Mouse (Mus musculus): ENCODE results near the gene Parvb.
A peak's percentile ranks its signal among the peaks of the same experiment; 100 is the strongest.
"Not testable (repeated sequence)": the region's sequence is repeated elsewhere in the genome, so short reads cannot be mapped to it uniquely, and the experiment has no call there.

The Parvb gene

GRCm38 (mm10) chr15:84258602-84259355 lies 26.9 kb downstream of the Parvb start:
- no peak for DNase-seq

- DNase-seq = peak; percentile 75
Measured at GRCm38 (mm10) chr15:84260123-84260822, 28.4 kb downstream of the Parvb start.

DNA sequence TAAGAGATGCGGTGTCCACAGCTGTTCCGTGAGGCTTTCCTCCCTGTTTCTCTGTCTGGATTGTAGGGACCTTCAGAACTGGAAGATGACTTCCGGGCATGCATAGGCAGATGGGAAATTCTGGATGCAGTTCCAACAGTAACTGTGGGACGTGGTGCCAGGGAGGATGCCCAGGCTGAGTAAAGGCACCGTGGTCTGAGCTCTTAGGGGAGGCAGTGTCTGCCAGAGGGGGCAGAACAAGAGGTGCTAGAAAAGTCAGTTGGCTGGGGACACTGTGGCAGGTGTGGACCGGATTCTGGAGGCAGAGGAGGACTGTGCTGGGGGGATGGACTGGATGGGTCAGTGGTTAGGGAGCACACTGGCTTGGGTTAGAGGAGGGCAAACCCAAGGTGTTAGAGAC lies 30.8 kb downstream of the Parvb start:
- DNase-seq = no peak

- no peak for DNase-seq
Measured at GRCm38 (mm10) chr15:84263573-84263972, 31.7 kb downstream of the Parvb start.

DNA sequence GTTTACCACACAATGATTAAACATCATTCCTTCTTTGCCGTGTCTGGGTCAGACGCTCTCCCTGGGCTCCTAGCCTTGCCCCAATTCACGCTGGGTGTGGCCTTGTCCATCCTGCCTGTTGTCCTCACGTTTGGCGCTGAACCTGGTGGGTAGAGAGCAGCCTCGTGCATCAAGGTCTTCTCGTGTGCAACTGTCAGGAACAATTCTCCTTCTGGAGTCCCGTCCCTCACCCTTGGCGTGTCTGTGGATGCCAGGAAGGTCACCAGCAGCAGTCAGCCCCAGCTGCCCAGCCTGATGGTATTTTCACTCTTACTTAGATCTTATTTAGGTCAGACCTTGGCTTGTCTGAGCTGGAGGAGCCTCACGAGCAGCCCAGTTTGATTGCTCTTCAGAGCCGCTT lies 33.3 kb downstream of the Parvb start:
- no peak for DNase-seq

DNA sequence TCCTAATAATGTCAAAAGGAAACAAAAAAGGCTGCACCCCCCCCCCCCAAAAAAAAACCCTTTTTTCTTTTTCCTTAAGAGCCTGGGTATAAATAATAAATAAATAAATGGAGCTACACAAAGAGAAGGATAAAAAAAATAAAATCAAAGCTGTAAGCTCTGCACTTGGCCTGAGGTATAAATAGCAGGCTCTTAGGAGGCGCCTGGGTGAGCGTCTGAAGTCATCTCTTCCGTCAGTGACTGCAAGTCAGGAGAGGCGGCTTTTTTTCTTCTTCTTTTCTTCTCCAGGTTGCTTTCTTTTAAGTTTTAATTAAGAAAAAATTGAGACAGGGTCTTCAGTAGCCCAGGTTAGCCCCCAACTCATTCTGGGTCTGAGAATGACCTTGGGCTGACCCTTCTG lies 34.4 kb downstream of the Parvb start:
- no peak for DNase-seq

- DNase-seq = no peak
Measured at GRCm38 (mm10) chr15:84267720-84268260, 35.9 kb downstream of the Parvb start.

DNA sequence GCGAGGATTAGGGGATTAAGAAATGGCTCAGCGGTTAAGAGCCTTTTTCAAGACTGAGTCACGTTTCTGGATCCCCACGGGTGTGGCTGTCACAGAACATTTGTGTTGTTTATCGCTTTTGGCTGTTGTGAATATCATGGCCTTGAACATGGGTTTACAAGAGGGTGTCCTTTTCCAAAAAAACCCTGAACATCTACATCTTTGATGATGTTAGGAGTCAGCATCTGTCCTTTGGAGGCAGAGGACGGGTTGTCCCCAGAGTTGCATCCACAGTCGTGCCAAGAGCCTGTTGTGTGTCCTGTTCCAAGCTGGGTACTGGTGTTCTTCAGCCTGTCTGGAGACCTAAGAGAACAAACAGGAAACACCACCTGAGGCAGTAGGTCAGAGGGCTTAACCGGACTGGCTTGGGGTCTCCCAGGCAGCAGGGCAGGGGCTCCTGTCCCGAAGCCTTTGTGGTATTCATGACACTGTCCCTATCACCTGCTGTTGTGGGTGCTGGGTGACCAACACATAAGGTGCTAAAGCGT lies 37.3 kb downstream of the Parvb start:
- DNase-seq = no peak

DNA sequence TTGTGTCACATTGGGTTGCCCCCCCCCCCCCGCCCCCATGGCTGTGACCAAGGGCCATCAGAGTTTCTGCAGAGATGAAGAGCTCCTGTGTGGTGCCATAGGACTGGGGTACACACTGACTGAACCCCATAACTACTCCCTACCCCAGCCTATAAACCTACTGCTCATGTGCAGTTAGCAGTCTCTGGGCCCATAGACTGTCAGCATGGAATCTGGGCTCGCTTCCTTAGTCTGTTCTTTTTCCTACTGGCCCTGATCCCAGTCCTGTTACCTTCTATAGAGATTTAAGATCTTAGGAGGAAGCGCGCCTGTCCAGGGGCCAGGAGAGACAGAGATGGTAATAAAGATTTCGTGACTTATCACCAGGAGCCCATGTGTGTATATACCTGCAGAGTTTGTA lies 38.2 kb downstream of the Parvb start:
- DNase-seq = no peak

GRCm38 (mm10) chr15:84270463-84270862 lies 38.6 kb downstream of the Parvb start:
- no peak for DNase-seq

DNA sequence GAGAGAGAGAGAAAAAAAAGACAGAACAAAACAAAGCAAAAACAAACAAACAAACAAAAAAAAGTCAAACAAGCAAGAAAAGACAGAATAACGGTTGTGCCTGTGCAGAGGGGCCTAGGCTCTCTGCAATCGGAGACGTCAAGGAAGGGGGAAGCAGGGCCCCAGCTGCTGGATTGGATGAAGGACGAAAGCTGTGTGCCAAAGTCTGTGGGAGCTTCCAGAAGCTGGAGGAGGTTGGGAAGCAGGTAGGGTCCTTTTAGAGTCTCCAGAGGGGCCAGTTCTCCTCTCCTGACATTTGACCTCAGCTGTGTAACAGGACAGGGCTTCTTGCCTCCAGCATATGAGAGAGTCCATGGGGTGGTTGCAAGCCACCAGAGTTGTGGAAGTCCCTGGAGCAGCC lies 44.2 kb downstream of the Parvb start:
- no peak for DNase-seq

- no peak for DNase-seq
Measured at GRCm38 (mm10) chr15:84278091-84278490, 46.2 kb downstream of the Parvb start.

DNA sequence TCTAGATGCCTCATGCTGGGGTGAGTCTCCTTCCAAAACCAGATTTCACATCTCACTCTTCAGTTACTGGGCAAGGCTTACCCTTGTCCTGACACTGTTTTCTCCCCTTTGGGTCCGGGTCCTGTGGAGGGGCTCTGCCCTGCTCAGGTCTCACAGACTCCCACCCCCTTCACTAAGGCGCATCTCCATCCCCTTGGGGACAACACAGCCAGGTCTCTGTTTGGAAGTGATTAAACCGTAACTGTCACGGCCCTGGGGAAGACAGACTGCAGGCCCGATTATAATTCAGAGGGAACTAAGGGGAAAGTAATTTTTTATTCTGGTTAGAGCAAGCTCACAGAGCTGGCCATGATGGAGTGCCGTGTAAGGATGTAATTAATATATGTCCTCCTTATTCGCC lies 46.8 kb downstream of the Parvb start:
- no peak for DNase-seq

DNA sequence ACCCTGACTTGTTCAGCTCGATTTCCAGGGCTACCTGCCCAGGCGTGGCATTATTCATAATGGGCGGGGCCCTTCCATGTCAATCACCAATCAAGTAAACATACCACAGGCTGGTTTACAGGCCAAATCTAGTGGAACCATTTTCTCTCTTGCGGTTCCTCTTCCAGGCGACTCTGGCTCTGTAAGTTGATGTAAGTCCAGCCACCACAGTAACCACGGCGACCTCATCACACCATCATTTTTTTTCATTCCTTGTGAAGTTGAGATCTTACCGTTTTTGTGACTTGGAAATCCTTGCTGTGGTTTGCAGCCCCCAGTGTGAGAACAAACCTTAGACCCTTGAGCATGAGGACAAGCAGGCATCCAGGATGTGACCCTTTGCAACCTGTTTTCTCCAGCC lies 48.5 kb downstream of the Parvb start:
- no peak for DNase-seq

DNA sequence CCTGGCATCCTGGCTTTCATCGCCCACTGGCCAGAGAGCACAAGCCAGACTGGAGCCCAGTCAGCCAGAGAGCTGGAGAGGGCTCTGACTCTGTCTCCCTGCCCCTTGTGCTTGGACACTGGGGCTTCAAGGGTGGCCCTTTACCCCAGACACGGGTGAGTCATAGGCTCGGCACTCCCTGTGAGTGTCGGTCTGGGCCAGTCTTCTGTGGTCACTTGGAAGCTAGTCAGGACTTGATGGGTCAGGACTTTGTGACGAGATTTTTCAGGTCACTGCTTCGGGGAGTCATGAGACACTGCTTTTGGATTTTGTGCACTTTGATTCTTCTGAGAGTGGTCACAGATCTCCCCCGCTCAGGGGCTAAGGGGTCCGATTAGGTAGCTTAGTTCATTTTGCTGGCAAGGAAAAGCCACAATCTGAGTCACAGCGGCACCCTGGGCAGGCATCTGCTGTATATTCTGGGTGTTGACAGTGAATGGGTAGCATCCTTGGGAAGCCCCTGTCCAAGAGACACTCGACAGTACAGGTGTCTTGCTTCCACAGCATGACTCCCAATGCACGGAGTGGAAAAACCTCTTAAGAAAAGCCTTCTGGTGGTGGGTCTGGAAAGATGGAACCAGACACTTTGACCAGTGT lies 49.0 kb downstream of the Parvb start:
- DNase-seq = no peak

GRCm38 (mm10) chr15:84282206-84283085 lies 50.6 kb downstream of the Parvb start:
- no peak for DNase-seq

GRCm38 (mm10) chr15:84284059-84284458 lies 52.2 kb downstream of the Parvb start:
- DNase-seq = peak; percentile 36

DNA sequence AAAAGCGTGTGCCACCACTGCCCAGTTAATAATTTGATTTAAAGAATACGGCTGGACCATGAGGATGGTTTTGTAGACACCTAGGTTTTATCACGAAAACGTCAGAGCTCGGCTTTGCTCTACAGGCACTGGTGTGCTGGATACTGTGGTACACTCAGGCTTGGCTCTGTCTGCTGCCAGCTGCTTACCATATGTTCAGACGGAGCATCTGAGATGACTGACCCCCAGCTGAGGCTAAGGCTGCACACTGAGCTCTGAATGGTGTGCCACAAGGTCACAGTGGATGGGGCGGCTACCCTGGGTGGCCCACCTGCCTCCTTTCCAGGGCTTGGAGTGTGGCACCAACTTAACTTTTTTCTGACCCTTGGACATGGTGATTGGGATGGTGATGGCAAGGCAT lies 53.6 kb downstream of the Parvb start:
- no peak for DNase-seq

GRCm38 (mm10) chr15:84288953-84289352 lies 57.1 kb downstream of the Parvb start:
- not testable (repeated sequence) for DNase-seq

- DNase-seq = no peak
Measured at GRCm38 (mm10) chr15:84291097-84291496, 59.3 kb downstream of the Parvb start.

DNA sequence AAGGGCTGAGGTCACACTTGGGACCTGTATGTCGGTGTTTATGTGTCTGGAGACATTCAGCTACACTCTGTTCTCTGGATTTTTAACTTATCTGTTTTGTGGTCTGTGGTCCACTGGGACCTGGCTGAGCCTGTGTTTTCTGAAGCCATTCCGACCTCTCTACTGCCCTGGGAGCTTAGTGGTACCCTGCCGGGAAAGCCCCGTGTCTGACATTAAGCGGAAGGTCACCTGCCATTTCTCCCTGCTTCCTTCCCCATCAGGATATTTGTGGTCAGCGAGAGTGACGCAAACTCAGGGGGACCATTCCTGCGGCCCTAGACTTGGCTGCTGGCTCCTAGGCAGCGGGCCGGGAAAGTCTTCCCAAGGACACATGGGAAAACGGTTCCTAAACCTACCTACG lies 61.7 kb downstream of the Parvb start:
- DNase-seq = no peak

DNA sequence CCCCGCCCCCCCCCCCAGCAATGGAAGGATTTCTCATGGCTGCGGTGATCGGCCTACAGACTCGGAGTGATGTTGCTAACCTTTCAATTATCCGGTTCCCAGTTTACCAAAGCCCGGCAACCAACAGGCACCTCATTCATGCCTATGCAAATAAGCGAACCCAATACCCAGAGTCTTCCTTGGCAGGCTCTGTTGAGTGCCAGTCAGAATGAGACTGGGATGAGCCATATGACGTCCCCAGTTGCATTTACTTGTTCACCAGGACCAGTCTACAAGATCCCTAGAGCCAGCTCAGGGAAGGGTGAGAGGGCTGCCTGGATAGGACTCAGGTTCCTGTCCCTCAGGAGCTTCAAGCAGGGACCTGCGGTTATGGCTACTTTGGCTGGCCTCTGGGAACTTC lies 62.5 kb downstream of the Parvb start:
- no peak for DNase-seq

DNA sequence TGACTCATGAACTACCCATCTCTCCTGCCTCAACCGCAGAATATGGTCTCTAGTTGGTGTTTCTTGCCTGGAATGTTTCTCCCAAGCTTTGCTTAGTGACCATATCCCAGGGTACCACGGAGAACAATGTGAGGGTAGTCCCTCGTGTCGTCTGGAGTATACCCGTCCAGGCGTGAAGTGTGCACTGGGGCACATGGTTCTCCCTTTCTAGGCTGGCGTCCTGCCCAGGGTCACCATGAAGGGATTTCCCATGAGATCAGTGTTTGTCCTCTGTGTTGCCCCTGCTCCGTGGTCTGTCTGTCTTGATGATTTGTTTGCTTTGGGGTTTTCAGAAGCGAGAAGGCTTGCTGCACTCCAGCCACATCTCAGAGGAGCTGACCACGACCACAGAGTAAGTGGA lies 63.4 kb downstream of the Parvb start:
- DNase-seq = no peak
